Mouse (Mus musculus): Measurements from ENCODE around the gene Ppfia3. TPM values are rescaled to one million over a fixed set of nuclear protein-coding genes. Genes with fewer than 3 reads are reported as not detected.

Gene Ppfia3
- polyA plus RNA-seq, 1 experiment, result 84.3 TPM

DNA sequence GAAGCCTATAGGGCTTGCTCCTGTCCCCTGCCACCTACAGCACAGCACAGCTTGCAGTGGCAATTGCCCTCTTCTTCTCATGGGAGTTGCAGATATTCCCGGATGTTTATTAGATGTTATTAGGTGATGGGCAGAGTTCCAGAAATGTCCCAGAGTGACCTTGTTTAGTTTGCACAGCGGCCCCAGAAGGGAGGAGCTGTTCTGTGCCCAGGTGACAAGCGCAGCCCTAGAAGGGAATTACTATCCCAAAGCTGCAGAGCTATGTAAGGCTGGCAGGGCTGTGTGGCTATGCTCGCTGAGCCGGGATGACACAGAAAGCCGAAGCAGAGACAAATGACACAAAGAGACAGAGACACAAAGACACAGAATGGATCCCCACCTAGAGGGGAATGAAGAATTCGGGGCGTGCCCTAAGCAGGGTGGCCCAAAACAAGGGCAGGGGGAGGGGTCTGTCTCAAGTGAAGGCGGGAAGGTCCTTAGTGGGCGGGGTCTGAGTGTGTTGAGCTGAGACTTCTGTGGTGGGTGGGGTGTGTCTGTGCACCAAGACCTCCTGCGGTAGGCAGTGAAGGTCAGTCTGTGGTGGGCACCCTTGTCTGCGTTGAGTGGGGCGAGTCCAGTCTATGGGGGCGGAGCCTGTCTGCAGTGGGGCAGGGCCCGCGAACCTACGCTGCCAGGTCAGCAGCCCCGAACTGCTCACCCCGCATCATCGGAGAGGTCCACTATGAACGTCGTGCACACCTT is 34.0 kb downstream of the Ppfia3 start:
- 4% methylated on average over 22 of the region's 22 CpGs for WGBS
- TF ChIP-seq POLR2A (IDR thresholded peaks at IDR 0.05; ENCODE audit: borderline replicate concordance, insufficient read depth, low read length), result no peak
- TF ChIP-seq CTCF (IDR thresholded peaks at IDR 0.05; ENCODE audit: borderline replicate concordance, insufficient read depth, low read depth, low read length), result no peak
- H3K4me1 ChIP-seq (ENCODE audit: control insufficient read depth, insufficient read depth, low read length), result peaks cover 2% of the 10 kb centered on the region
- DNase-seq, result peak in 1 of 2 experiments; percentile 32
- no peak overlapping the region for H3K27ac ChIP-seq (ENCODE audit: insufficient read depth, low read length)
- H3K27me3 ChIP-seq (ENCODE audit: control insufficient read depth, insufficient read depth, low read length), result no peaks in the 10 kb centered on the region
- peak overlapping the region; percentile 74 for H3K4me3 ChIP-seq (replicated peaks; ENCODE audit: insufficient read depth, low read depth, low read length)

DNA sequence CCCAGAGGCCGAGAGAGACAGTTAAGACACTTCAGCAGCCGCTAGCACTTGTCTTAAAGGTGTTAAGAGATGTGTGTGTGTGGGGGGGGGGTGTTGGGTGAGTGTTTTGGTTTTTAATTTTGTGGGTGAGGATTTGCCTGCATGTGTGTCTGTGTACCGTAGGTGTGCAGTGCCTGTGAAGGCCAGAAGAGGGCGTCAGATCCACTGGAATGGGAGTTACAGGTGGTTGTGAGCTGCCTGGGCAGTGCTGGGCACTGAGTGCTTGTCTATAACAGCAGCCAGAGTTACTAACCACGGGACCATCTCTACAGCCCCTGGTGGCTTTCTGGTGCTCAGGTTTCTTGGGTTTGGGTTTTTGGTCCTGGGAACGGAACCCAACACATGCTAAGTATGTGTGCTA is 35.3 kb downstream of the Ppfia3 start:
- DNase-seq, result no peak
- H3K4me3 ChIP-seq (replicated peaks; ENCODE audit: insufficient read depth, low read depth, low read length), result no peak overlapping the region
- H3K27me3 ChIP-seq (ENCODE audit: control insufficient read depth, insufficient read depth, low read length), result no peaks in the 10 kb centered on the region
- H3K27ac ChIP-seq (ENCODE audit: insufficient read depth, low read length), result no peak overlapping the region
- no peak for TF ChIP-seq POLR2A (IDR thresholded peaks at IDR 0.05; ENCODE audit: borderline replicate concordance, insufficient read depth, low read length)
- no peak for TF ChIP-seq CTCF (IDR thresholded peaks at IDR 0.05; ENCODE audit: borderline replicate concordance, insufficient read depth, low read depth, low read length)
- H3K4me1 ChIP-seq (ENCODE audit: control insufficient read depth, insufficient read depth, low read length), result no peaks in the 10 kb centered on the region
- WGBS, result 87% methylated on average over 6 of the region's 6 CpGs

DNA sequence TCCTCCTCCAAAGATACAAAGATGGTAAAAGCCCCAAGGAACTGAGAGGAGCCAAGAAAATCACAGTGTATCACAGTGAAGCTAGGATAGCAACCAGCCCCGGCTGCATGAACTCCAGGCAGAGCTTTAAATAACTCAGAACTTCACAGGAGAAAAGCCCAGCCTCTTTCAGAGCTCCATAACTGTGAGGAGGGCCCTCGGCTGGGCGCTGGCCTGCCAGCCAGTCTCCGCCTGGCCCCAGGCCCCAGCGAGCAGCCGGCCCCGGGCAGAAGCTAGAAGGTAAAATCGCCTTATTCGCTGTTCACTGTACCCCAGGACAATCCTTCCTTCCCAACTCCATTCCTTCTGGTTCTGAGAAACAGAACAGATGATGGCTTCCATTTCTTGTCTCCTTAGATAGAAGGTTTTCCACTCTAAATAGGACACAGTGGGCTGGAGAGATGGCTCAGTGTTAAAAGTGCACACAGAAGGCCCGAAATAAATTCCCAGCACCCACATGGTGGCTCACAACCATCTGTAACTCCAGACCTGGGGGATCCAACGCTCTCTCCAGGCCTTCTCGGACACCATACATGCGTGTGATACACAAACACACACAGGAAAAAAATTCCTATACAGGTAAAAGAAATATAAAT is 37.9 kb downstream of the Ppfia3 start:
- Histone ChIP-seq H3K27me3 (ENCODE audit: control insufficient read depth, insufficient read depth, low read length) (no peaks in the 10 kb centered on the region), H3K4me3 (replicated peaks; ENCODE audit: insufficient read depth, low read depth, low read length) (no peak overlapping the region), H3K4me1 (ENCODE audit: control insufficient read depth, insufficient read depth, low read length) (no peaks in the 10 kb centered on the region), H3K27ac (ENCODE audit: insufficient read depth, low read length) (no peak overlapping the region)
- TF ChIP-seq CTCF (IDR thresholded peaks at IDR 0.05; ENCODE audit: borderline replicate concordance, insufficient read depth, low read depth, low read length) (no peak), POLR2A (IDR thresholded peaks at IDR 0.05; ENCODE audit: borderline replicate concordance, insufficient read depth, low read length) (no peak)
- WGBS, result 72% methylated on average over 13 of the region's 13 CpGs
- DNase-seq, result no peak

DNA sequence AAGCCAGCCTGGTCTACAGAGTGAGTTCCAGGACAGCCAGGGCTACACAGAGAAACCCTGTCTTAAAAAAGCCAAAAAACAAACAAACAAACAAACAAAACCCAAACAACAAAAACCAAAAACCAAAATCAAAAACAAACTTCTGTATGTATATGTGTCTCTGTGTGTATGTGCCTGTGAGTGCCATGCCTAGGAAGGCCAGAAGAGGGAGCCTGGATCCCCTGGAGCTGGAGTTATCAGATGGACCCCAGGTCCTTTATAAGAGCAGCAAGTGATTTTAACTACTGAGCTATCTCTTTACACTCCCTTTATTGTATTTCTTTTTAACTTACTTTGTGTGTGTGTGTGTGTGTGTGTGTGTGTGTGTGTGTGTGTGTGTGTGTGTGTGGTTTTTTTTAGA is 41.0 kb downstream of the Ppfia3 start:
- Histone ChIP-seq H3K27ac (ENCODE audit: insufficient read depth, low read length) (no peak overlapping the region), H3K4me3 (replicated peaks; ENCODE audit: insufficient read depth, low read depth, low read length) (no peak overlapping the region), H3K4me1 (ENCODE audit: control insufficient read depth, insufficient read depth, low read length) (no peaks in the 10 kb centered on the region), H3K27me3 (ENCODE audit: control insufficient read depth, insufficient read depth, low read length) (no peaks in the 10 kb centered on the region)
- DNase-seq, result no peak
- TF ChIP-seq POLR2A (IDR thresholded peaks at IDR 0.05; ENCODE audit: borderline replicate concordance, insufficient read depth, low read length) (no peak), CTCF (IDR thresholded peaks at IDR 0.05; ENCODE audit: borderline replicate concordance, insufficient read depth, low read depth, low read length) (no peak)

DNA sequence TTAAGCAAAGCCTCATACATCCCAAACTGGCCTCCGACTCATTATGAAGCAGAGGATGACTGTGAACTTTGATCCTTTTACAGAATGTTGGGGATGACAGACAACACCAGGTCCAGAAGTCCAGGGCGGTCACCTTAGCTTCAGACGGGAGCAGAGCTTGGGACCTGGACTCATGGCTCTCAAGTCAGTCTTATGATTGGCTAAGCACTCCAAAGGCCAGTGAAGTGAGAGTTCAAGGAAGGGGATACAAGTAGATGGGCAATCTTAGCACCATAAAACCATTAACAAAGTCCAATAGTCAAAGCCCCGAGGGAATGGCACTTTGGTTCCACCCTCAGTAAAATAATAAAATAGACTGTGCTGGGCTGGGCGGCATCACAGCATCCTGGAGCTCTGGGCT is 43.8 kb downstream of the Ppfia3 start:
- WGBS, result 95% methylated on average over 5 of the region's 5 CpGs
- Histone ChIP-seq H3K4me3 (replicated peaks; ENCODE audit: insufficient read depth, low read depth, low read length) (no peak overlapping the region), H3K27me3 (ENCODE audit: control insufficient read depth, insufficient read depth, low read length) (no peaks in the 10 kb centered on the region), H3K27ac (ENCODE audit: insufficient read depth, low read length) (no peak overlapping the region), H3K4me1 (ENCODE audit: control insufficient read depth, insufficient read depth, low read length) (no peaks in the 10 kb centered on the region)
- TF ChIP-seq POLR2A (IDR thresholded peaks at IDR 0.05; ENCODE audit: borderline replicate concordance, insufficient read depth, low read length), result no peak
- TF ChIP-seq CTCF (IDR thresholded peaks at IDR 0.05; ENCODE audit: borderline replicate concordance, insufficient read depth, low read depth, low read length), result no peak
- DNase-seq, result no peak

DNA sequence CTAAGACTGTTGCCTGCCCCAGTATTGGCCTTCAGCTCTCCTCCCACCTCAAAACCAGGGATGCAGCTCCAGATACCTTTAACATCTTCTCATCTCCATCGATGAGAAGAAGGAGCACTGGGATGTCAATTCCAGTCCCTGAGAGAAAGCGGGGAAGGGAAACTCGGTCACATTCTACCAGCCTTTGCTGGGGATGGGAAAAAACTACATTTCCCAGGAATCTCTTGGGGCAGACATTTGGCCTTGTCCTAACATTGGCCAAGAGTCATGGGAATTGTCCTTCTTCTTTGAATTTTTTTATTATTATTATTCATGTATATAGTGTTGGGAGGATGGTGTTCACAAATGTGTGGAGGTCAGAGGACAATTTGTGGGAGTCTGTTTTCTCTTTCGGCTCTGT is 44.6 kb downstream of the Ppfia3 start:
- WGBS, result 88% methylated on average over 4 of the region's 4 CpGs
- TF ChIP-seq CTCF (IDR thresholded peaks at IDR 0.05; ENCODE audit: borderline replicate concordance, insufficient read depth, low read depth, low read length), result no peak
- no peak for TF ChIP-seq POLR2A (IDR thresholded peaks at IDR 0.05; ENCODE audit: borderline replicate concordance, insufficient read depth, low read length)
- H3K4me3 ChIP-seq (replicated peaks; ENCODE audit: insufficient read depth, low read depth, low read length), result no peak overlapping the region

DNA sequence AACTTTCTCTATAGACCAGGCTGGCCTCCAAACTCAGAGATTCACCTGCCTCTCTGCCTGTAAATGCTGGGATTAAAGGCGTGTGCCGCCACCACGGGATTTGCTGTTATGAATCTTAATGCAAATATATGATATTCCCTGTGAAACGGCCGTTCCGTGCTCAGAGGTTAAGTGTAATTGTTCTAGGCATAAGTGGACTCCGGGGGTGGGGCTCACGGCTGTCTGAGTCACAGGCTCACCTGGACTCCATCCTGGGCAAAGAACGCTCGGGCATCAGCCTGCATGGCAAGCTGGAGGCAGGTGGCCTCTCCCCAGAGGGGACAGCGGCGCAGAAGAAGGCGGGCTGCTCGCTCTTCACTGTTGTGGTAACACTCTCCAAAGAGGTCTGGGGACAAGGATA is 50.3 kb downstream of the Ppfia3 start:
- no peaks in the 10 kb centered on the region for H3K4me1 ChIP-seq (ENCODE audit: control insufficient read depth, insufficient read depth, low read length)
- no peak overlapping the region for H3K4me3 ChIP-seq (replicated peaks; ENCODE audit: insufficient read depth, low read depth, low read length)
- TF ChIP-seq CTCF (IDR thresholded peaks at IDR 0.05; ENCODE audit: borderline replicate concordance, insufficient read depth, low read depth, low read length), result no peak
- no peak for TF ChIP-seq POLR2A (IDR thresholded peaks at IDR 0.05; ENCODE audit: borderline replicate concordance, insufficient read depth, low read length)
- H3K27me3 ChIP-seq (ENCODE audit: control insufficient read depth, insufficient read depth, low read length), result no peaks in the 10 kb centered on the region
- 92% methylated on average over 14 of the region's 14 CpGs for WGBS
- no peak overlapping the region for H3K27ac ChIP-seq (ENCODE audit: insufficient read depth, low read length)
- DNase-seq, result no peak

More for the DNA sequence above, 44.6 kb downstream of the Ppfia3 start:
- H3K27me3 ChIP-seq (ENCODE audit: control insufficient read depth, insufficient read depth, low read length), result no peaks in the 10 kb centered on the region
- DNase-seq, result no peak
- no peaks in the 10 kb centered on the region for H3K4me1 ChIP-seq (ENCODE audit: control insufficient read depth, insufficient read depth, low read length)
- H3K27ac ChIP-seq (ENCODE audit: insufficient read depth, low read length), result no peak overlapping the region

DNA sequence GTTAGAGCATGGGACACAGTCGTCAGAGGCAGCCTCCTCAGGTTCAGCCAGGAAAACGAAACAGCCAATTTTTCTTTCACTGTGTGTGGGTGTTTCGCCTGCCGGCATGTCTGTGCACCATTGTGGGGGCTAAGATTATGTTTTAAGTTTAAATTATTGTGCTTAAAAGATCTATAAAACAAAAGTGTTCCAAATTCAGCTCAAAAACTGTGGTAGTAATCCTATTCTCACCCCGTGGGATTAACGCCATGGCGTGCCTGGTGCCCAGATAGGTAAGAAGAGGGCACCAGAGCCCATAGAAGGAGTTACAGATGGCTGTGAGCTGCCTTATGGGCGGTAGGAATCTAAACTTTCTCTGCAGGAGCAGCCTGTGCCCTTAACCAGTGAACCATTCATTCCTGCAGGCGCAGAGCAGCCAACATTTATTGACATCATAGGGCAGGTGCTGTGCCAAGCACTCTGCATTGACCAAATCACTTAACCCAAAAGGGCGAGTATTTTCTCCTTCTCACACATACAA is 51.6 kb downstream of the Ppfia3 start:
- TF ChIP-seq POLR2A (IDR thresholded peaks at IDR 0.05; ENCODE audit: borderline replicate concordance, insufficient read depth, low read length) (no peak), CTCF (IDR thresholded peaks at IDR 0.05; ENCODE audit: borderline replicate concordance, insufficient read depth, low read depth, low read length) (no peak)
- Histone ChIP-seq H3K4me1 (ENCODE audit: control insufficient read depth, insufficient read depth, low read length) (no peaks in the 10 kb centered on the region), H3K27me3 (ENCODE audit: control insufficient read depth, insufficient read depth, low read length) (no peaks in the 10 kb centered on the region), H3K4me3 (replicated peaks; ENCODE audit: insufficient read depth, low read depth, low read length) (no peak overlapping the region), H3K27ac (ENCODE audit: insufficient read depth, low read length) (no peak overlapping the region)
- 71% methylated on average over 10 of the region's 10 CpGs for WGBS
- no peak for DNase-seq
